Mouse (Mus musculus) B cell, adult 62 days (primary cell): Measurements from ENCODE around the gene Fam83f. TPM values are rescaled to one million over a fixed set of nuclear protein-coding genes. Genes with fewer than 3 reads are reported as not detected.

Experiments
- total RNA-seq: library from RNA; stranded (reverse); gene quantifications from 4 replicates; pipeline ENCODE4 v1.2.4, GENCODE M21; 2023

Fam83f gene
- total RNA-seq = 0.58 to 1.1 TPM (median 0.76 TPM) in 4 replicates

DNA sequence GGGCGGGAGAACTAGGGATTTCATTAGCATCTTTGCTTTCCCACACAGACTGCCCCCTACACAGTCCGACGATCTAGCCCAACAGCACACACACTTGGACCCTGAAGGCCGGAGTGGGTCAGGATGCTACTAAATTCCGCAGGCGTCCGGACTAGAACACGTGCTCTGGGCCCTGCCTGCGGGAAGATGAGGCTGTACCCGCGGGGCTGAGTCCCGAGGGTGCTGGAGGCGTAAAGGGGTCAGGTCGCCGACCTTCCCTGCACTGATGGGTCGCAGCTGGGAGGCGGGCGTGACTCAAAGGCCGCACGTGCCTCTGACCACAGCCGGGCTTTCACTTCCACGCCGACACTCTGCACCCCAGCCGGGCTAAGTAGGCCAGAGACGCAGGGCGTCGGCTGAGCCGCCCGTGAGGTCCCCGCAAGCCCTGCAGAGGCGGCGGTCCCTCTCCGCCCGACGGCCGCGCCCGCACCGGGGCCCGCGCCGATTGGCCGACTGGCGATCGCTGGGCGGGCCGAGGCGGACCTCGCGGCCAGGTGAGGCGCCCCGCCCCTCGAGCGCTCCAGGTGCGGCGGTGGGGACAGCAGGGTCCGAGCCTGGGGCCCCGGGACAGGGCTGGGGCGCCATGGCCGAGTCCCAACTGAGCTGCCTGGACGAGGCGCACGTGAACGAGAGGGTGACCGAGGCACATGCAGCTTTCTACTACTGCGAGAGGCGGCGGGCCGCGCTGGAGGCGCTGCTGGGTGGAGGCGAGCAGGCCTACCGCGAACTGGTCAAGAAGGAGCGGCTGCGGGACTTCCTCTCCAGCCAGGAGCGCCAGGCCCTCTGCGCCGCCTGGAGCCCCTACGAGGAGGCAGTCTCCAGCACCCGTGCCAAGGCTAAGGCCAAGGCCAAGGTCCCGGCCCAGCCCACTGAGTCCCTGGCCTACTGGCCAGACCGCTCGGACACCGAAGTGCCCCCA is at the start of gene Fam83f:
TSS of gene Fam83f (plus strand) at position 553 of the 958 bp plus-strand sequence.

DNA sequence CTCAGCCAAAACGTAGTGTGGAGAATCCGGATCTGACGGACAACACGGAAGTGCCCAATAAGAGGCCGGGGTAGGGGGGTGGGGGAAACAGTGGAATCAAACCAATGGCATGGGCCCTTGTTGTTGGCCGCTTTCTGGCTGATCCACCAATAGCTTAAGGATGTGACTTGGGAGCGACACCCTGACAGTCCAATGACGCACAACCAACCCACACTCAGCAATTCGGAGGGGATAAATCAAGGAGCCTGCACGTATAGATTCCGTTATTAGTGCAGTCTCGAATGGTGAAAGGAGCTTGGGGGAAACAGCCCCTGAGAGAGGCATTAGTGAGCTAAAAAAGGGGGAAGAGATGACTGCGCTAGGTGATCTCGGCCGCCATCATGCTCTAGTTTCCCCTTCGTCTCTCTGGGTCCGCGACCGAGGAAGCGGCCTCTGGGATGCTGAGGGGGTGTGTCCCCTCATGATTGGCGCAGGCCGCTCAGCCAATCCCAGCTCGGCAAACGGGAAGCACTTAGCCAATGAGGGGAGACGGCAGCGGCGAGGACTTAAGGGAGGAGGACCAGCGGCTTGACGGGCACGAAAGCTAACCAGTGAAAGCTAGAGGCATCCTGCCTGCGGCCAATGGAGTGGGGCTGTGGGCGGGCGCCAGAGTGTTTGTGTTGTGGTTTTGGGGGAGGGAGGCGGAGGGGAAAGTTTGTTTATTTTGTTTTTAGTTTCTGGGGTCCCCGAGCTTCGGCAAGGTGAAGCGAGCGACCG is 39.1 kb downstream of the Fam83f start, which contains the start of gene Tnrc6b:
TSS of gene Tnrc6b (plus strand) at position 706 of the 756 bp plus-strand sequence.

Other genes starting within 250 kb of the Fam83f start
- 0.45 to 0.50 TPM in 2 of 4 replicates, not detected in the others for gene Enthd1, start 106.7 kb upstream of the Fam83f start, total RNA-seq
- gene Grap2, start 99.3 kb upstream of the Fam83f start, total RNA-seq = 144 to 163 TPM (median 148 TPM) in 4 replicates
- gene Tnrc6b, start 39.5 kb downstream of the Fam83f start, total RNA-seq = 205 to 224 TPM (median 215 TPM) in 4 replicates